Mouse (Mus musculus): ENCODE results near the gene Med19.
"Not testable (repeated sequence)": the region's sequence is repeated elsewhere in the genome, so short reads cannot be mapped to it uniquely, and the experiment has no call there.

Gene Med19

DNA sequence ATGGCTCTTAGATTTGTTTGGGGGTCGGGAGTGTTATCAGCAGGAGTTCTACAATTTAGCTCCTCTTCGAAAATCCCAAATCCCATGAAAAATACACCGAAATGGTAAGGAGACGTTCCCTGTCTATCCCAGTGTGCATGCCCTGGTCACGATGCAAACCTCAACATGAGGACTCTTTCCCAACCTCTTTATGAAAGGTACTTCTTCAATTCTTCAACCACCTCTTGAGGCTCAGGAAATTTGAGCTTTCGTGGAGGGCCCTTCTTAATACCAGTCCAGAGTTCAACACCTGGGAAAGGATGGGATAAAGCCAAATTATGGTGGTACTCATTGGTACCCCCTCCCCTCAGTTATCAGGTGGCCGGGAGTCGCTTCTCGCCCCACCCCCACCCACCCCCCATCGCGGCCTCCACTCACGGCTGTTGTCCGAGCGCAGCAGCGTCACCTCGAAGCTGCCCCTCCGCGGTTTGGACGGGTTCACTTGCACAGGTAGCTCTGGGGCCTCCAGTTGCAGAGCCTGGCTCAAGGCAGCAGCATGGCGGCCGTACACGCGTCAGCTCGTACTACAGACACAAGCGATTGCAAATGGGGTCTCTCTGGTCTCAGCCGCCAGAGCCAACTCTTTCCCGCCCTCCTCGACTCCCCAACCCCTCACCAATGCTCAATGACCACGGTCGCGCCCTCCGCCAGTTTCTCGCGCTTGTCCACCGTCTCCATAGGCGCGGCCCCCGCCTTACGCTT, 8.2 kb upstream of the Med19 start:
- no peak for DNase-seq (ENCODE audit: low spot score)

DNA sequence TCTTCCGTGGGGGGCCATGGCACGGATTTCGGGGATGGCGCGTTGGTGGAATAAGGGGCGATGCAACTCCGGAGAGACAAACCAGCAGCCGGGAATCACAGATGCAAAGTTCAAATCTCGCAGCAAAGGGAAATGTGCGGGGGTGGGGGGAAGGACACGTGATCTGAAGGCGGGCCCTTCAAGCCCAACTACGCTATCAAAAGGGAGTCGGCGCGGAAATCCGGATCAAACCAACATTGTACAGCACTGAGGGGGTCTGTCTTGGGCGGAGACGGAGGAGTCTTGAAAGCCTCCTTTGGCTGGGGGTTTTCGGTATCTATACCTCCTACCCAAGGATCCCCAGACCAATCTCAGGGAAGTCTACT, 7.7 kb upstream of the Med19 start, which contains the start of gene Selenoh:
Selenoh (minus strand) TSS at position 202 of the 365 bp plus-strand sequence.
- DNase-seq (ENCODE audit: low spot score), result peak; percentile 89

DNA sequence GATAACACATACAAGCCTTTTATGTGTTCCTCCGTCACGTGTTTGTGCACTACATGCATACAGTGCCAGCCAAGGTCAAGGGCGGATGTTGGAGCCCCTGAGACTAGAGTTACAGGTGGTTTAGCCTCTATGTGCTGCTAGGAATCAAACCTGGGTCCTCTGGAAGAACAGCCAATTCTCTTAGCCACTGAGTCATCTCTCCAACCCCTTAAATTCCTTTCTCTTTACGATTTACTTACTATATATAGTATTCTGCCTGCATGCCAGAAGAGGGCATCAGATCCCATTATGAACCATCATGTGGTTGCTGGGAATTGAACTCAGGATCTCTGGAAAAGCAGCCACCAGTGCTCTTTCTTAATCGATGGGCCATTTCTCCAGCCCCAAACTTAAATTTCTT, 6.7 kb upstream of the Med19 start:
- not testable (repeated sequence) for DNase-seq (ENCODE audit: low spot score)

DNA sequence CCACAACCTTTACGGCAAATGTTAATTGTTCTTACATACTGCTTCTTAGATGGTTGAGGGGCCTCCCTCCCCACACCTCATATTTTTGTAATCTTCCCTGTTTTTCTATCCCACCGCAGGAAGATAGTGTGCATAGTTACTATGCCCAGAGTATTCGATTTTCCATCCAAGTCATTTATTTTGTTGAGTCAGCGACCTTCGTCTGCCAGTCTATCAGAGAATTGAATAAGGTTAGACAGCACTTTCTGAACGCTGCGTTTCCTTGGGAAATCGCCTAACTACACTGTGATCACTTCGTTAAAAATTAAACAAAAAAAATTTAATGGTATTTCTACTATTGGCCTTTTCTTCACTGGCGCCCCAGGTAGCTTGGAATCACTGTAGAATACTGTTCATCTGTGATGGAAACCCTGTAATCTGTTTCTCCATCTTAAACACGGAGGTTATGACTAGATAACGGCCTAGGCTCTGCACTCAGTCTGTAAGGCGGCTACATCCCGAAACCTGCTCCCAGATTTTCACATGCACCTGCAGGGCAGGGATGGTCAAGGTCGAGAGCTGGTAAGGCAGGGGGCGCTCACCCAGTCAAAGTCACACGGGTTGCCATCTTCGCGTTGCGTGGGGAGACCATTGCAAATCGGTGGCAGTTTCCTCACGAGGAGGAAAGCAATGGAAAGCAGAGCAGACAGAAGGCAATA, 783 bp upstream of the Med19 start:
- peak; percentile 29 for DNase-seq (ENCODE audit: low spot score)

DNA sequence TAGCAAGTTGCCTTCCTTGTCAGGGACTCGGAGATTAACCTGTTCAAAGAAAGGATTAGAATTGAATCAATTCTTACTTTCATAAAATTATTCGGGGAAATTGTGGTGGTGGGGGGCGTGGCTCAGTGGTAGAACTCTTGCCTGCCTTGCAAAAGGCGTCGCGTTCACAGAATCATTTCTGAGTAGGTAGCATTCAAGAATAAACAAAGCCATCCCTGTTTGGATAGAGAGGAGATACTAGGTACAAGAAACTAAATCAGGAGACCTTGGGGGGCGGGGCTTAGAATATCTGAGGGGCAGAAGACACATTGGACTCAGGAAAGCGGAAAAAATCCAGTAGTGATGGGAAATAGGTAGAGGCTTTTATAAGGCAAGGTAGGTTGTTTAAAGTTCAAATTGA, 814 bp downstream of the Med19 start, which contains the start of gene Tmx2:
Tmx2 (minus strand) TSS at position 125 of the 400 bp plus-strand sequence.
- DNase-seq (ENCODE audit: low spot score), result no peak

DNA sequence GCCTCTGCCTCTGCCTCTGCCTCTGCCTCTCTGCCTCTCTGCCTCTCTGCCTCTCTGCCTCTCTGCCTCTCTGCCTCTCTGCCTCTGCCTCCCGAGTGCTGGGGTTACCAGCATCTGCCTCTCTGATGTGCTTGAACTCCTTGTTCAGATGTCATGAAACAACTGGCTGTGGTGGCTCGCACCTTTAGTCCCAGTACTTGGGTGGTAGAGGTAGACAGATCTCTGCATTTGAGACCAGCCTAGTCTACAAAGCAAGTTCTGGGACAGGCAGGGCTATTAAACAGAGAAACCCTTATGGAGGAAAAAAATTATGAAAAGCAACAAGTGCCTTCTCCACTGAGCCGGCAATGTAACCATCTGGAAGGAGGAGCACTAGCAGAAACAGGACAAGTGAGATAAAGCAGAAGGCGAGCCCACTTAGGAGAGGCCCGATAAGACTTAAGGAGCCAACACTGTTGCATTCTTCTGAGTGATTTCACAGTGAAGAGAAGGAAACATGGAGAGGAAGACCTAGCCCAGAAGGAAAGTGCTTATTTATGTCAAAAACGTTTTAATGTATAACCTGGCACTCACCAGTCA, 4.5 kb downstream of the Med19 start:
- DNase-seq (ENCODE audit: low spot score), result peak; percentile 69

DNA sequence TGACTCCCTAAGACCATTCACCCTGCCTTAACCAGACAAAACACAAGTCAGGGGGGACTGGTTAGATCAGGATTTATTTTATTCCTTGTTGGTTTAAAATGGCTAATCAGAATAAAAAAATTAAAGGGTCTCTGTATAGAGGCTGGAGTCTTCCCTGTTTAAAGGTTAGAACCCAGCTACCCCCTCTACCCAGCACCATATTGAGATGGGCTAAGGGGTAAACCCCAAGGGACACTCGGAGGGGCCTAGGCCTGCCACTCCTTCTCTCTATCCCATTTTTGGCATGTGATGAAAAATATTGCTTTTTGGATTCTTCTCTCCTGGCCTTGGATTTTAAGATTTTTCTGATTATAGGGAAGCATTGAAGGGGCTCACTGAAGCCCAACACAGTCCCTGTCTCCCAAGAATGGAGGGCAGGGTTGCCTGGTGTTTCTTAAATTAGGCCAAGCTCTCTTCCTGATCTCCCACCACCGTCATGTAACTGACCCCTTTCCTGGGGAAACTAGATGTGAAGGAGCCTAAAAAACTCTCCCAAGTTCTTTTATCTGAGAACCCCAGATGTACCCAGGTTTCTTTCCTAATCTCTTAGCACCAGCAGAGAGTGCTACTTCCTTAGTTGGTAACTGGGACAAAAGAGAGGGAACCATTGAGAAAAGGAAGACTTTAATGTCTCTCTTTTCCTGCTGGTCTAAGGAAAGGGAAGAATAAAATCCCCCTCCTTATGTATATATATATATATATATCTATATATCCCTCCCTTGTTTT, 10.1 kb downstream of the Med19 start:
- DNase-seq (ENCODE audit: low spot score), result peak; percentile 23

DNA sequence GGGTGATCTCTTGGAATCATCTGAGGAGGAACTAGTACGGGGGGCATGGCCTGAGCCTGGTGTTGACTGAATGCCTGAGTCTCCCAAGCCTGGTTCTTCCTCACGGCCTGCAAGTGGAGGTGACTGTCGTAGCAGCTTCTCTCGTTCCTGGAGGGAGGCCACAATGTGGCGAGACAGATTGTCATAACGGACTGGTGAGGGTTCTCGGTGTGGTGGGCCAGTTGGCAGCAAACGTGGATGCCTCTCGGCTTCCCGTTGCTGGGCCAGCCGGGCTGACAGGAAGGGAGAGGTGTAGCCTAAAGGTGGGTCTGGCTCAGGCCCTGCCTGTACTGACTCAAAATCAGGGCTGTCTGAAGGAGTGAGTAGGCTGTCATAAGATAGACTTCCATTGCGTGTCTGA, 11.8 kb downstream of the Med19 start:
- no peak for DNase-seq (ENCODE audit: low spot score)

DNA sequence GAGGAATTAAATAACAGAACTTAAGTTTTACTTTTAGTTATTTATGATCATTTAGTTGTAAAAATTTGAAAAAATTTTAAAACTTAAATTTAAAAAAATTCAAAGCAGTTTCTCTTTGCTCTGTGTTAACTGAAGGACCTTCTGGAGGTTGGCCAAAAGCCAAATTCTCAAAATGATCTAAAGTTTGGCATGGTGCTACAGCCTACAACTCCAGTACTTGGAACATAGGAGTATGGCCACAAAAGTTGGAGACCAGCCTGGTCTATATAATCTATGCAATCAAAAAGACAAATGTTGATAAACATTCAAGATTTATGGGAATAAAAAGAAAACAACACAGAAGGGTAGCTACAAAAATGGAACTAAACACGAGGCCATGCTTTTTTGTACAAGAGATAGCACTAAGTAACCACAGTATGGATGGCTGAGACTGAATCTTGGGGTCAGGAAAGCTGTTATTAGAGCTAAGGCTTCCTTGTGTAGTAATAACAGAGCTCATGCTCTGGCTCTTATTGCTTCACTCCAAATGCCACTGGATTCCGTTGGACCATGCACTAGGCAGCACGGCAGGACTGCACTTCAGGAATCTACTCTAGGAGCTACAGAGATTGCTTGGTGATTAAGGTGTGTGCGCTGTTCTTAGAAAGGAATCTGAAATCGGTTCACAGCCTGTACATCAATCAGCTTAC, 16.9 kb downstream of the Med19 start:
- no peak for DNase-seq (ENCODE audit: low spot score)

DNA sequence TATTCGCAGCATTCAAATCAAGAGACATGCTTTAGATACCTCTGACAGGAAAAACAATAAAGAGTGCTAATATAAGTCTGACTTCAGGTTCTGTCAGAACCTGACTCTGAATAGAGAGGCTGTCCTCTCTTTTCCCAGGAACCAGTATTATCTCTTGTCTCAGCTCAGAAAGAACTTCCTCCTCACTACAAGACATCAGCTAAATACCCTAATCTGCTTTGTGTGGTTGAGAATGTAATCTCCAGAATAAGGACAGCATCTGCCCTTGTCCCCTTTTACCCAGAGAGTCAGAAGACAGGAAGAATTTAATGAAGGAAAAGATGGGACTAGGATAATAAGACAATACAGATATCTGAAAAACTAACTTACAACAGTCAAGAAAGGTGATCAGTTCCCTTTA, 25.3 kb downstream of the Med19 start:
- DNase-seq (ENCODE audit: low spot score), result no peak

DNA sequence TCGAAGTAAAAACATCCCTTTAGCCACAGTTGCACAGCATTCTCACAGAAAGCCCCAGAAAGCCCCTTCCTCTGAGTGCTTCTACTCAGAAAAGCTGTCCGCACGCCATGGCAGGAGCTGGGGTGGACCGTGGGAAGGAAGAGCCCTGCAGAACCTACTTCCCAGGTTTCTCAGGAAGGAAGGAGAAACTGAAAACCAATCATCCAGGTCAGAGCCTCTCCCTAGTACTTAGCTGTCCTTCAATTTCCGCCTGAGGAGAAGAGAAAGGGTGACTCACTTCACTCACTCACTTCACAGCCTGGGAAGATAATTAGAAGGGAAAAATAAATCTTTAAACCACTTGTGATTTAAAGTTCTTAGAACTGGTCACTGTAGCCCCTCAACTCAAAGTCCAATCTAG, 26.1 kb downstream of the Med19 start:
- DNase-seq (ENCODE audit: low spot score), result no peak

DNA sequence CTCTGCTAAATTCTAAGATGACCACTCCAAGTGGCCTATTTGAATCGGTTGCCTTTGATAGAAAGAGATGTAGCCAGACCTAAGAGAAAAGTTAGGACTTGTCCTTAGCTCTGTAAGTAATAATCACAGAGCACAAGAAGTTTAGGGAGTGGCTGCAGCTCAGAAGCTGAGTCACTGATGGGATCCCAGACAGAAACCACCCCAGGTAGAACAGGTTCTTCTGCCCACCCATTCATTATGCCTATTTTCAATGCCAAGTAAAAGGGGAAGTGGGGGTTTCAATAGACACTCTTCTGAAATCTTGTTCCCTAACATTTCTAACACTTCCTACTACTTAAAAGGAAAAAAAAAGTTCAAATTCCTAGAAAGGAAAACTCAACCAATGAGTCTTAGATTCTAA, 27.1 kb downstream of the Med19 start:
- no peak for DNase-seq (ENCODE audit: low spot score)

DNA sequence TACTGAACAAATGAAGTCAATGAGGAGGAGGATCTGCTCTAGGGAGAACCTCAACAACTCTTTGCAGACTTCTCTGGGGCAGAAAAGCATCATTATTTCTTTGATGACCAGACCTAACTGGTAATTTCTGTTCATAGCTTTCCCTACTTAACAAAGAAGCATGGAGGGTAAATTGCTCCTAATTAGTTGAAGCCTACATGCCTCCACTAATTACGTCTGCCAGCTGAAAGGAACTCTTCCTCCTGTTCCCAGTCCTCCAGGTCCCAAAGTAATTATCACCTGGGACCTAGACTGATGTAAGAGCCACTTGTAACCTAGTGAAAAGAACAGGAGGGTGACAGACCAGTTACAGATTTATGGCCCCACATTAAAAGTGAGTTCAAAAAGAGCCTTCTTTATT, 29.3 kb downstream of the Med19 start:
- no peak for DNase-seq (ENCODE audit: low spot score)

DNA sequence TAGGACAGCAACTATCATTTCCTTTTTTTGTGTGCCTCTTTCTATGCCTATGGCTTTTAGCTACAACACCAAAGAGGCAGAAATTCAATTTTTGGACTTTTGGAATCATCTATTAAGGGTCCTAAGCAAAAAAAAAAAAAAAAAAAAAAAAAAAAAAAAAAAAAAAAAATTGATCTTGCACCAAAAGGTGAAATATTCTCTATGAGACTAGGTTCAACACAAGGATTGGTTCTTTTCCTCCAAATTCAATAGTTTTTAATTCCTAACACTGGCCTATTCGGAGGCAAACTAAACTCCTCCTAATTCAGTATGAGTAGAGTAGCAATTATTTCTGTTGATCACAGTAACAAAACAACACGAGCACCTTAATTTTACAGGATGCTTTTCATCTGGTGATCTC, 33.7 kb downstream of the Med19 start:
- DNase-seq (ENCODE audit: low spot score), result no peak

DNA sequence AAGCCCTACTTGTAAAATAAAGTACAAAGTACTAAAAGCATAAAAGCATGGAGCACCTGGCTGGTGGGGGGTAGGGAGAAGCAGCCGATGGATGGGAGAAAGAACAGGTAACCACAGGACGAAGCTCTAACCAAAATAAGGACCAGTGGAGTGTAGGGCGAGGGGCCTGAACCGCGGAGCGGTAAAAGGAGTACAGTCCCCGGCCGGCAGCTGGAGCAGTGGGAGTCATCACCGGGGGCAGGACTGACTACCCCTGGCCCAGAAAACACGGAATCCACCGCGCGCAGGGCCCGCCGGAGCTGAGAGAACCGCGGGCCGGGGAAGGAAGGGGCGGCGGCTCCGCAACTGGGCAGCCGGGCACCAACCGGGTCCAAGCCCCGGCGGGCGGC, 36.2 kb downstream of the Med19 start:
- DNase-seq (ENCODE audit: low spot score), result no peak

DNA sequence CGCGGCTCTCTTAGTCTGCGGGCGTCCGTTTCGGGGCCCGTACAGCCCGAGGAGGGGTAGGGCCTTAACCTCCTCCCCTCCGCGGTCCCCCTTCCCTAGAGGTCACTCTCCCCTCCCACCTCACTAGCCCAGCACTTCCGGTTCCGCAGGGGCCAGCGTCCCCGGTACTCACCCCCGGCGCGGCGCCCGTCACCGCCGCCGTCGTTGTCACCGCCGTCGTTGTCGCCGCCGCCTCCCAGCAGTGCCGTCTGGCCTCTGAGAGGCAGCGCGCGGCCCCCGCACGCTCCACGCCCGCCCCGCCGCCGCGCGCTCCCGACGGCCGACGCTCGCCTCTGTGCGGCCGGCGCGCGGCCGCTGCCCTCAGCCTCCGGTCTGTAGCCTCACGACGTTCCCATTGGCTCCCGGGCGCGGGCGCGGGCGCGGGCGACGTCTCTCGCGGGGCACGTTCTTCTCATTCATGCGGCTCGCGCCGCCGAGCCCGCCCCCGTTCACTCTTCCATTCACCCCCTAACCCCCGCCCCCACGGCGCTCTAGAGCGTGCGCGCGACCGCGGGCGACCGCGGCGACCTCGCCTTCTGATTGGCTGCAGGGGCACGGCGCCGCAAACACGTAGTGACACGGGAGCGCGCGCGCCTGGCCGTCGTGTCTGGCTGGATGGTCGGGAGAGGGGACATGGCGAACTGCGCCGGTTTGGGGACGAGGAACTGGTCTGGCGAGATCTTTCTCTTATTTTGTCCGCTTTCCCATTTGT, 36.8 kb downstream of the Med19 start, which contains the start of gene Zdhhc5:
Zdhhc5 (minus strand) TSS at position 370 of the 751 bp plus-strand sequence.
- peak; percentile 97 for DNase-seq (ENCODE audit: low spot score)

DNA sequence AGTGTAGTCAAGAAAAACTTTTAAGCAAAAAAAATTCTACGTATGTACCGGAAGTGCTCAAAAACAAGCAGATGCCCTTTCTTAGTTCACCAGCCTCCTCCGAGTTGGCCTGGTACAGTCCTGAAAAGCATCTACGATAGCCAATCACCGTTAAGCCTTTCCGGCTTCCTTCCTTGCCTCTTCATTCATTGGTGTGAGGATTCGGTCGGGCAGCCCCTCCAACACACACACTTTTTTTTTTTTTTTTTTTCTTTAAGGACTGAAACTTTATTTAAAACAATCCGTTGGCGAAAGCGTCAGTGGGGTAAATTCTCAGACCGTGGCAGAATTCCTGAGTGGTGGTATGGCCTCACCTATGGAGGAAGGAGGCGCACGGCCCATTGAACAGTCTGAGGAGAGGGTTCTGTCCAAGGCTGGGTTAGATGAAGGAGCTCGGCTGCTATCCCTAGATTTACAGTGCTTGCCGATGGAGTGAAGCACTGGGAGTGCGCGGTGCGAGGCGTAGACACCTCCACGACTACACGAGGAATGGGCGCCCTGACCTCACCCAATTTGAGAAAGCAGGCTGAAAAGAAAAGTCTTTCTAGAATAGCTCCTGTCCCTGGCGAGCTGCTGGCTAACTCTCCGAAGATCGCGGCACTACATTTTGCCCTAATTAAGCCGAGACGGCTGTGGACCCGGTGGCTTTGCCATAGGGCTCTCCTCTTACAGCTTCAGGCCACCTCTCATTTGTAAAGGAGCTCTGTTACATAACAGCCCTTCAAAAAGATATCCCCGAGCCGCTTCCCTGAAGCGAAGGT, 37.6 kb downstream of the Med19 start:
- DNase-seq (ENCODE audit: low spot score), result peak; percentile 94

DNA sequence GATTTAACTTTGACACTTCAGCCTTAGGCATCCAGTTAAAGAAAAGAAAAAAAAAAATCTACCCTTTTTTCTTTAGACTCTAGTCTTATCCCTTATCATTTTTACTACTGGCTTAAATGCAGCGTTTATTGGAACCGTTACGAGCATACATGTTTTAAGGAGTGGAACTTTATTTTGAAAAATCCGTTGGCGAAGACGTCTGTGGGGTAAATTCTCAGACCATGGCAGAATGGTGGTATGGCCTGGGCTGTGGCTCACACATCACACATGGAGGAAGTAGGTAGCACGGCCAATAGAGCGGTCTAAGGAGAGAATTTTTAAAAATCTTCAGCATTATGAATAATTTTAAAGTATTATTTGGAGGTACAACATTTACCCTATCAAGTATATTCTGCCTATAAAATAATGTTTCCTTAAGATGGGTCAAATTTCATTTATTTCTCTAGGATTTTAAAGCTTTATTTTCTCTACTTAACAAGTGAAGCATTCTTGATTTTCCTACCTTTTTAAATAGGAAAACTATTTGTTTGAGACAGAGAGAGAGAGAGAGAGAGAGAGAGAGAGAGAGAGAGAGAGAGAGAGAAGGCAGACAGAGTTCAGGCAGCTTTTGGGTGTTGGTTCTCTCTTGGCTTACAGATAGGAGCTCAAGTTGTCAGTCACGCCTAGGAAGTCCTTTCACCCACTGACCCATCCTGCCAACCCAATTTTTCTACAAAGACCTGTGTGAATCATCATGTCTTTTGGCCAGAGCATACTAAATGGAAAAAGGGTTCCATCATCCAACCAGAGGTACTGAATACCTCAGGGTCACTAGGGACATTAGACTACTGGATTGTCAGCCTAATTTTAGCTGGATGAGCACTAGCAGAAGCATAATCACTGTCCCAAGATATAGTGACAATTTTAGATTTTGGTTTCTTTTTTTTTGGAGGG, 38.5 kb downstream of the Med19 start:
- DNase-seq (ENCODE audit: low spot score), result no peak

DNA sequence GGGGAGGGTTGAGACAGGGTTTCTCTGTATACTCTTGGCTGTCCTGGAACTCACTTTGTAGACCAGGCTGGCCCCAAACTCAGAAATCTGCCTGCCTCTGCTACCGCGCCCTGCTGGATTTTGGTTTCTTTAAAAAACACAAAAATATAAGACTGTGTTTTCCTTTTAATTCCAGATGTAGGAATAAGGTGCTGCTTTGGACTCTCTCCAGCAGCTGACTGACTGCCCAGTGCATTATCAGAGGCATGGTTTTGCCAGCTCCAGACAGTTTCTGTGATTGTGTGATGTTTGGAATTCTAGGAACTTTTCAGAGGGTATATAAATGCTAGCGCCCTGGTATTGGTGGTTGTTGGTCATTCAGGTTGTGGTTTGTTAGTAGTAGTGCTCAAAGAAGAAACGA, 39.2 kb downstream of the Med19 start:
- DNase-seq (ENCODE audit: low spot score), result no peak
